Mouse (Mus musculus) spleen, postnatal 4 days (tissue): ENCODE measurements around the gene Prlr.

Source experiments
- DNase-seq, 2 experiments: peaks; one replicate each; pipeline ENCODE4 v3.0.0; 2022; ENCODE audit warnings: low spot score in 2 of 2

Prlr gene

DNA sequence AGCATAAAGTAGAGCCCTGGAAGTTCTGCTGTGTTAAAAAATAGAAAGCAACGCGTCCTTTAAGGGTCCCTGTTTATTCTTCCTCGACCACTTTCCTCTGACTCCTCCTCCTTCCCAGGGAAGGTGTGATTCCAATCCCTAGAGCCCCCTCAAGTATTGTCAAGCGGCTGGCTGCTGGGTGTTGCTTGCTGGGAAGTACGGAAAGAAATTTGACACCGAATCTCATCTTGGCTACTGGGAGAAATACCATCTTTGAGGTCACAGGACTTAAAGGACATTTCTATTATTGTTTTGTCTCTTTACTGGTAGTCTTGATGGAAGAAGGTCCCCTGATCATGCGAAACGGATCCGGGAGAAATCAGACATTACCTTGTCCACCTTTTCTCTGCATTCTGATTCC, at the start of gene Prlr:
Gene Prlr, plus strand, starts transcription at position 156 of the 400 bp plus-strand sequence.
- DNase-seq, result no peak

DNA sequence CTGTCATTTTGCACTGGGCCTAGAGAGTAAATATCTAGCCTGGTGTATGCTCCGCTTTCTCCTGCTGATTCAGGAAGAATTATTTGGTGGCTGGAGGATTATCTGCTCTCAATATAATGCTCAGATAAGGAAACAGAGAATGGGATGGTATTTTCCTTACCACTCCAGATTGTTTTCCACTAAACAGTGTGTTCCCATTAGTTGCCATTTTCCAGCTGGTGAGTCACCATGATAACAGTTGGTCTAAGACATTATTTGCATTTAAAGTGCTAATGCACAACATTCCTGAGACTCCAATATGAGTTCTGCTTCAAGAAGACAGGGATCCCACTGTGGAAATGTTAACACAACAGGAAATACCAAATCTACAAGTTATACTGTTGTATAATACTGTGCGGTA, 43.3 kb upstream of the Prlr start:
- DNase-seq, result no peak

DNA sequence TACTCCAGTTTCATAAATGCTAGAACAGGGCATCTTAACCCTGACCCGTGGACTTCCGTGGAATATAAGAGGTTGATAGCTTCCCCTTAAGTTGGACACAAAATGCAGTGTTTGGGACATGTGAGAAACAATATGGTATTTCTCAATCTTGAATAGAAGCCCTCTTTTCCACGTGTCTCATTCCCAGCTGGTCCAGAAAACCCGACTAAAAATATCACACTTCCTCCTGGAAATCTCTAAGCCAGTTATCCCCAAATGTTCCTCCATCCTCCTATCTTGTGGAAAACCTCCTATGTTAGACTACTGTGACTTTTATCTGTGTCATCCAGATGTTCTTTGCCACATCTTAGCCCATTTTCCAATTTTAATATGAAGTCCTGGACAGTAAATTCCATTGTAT, 42.1 kb upstream of the Prlr start:
- DNase-seq, result no peak

DNA sequence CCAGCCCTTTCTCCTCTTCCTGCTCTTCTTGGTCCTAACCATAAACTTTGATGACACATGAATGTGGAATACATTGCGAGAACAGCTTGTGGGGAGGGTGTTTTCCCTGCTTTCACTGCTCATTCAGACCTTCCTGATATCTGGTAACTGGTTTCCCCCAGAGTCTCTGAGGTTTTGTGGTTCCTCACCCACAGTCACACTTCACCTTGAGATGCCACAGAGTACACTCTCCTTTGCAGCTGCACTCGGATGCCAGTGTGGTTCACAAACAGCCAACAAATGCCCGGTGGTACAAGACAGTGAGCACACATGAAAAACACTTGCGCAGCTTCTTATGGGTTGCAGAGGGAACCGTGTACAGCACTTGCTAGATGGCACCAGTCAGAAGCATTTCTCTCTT, 32.5 kb upstream of the Prlr start:
- no peak for DNase-seq

DNA sequence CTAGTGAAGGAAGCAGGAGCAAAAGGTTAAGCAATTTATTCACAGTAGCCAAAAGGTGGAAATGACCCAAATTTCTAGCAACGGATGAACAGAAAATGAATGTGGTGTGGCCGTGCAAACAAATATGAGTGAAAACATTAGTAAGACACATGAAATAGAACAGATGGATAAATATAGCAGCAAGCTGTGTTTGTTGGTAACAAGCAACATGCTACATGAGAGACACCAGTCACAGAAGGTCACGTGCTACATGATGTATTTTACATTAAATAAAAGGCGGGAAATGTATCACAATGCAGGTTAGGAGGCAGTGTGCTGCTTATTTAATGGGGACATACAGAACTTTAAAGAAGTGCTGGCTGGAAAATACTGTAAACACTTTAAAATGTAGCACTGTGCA, 28.8 kb upstream of the Prlr start:
- DNase-seq, result no peak

DNA sequence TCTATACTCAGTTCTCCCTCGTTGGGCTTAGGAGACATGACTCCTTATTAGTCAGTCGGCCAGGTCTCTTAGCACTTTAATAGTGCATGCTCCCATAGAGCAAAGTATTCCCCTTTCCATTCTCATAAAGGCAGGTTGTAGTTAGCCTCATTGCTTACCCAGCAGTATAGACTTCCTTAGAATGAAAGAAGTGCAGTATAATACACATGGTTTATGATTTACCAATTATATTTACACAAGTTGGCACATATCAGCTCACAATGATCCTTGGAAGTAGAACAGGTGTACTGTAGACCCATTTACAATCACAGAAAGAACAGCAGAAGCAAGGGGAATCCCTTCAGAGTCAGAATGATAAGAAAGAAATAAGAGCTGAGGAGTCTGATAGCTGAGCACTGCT, 16.4 kb upstream of the Prlr start:
- no peak for DNase-seq

DNA sequence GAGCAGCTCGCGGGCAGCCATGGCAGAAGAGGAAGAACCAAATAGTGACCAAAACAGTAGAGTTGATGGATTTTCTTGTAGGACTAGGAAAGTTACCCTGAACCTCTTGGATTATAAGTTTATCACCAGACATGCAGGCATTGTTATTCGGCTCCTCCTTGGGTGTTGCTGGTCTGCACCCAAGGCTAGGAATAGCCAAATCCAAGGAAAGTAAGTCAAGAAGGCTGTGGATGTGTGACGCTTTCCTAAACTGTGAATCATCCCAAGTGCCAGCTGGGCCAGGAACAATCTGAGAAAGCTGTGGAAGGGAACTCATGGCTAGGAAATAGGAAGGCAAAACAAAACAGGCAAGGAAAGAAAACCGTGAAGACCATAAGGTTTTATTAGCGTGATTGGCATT, 2.0 kb upstream of the Prlr start:
- DNase-seq, result no peak

DNA sequence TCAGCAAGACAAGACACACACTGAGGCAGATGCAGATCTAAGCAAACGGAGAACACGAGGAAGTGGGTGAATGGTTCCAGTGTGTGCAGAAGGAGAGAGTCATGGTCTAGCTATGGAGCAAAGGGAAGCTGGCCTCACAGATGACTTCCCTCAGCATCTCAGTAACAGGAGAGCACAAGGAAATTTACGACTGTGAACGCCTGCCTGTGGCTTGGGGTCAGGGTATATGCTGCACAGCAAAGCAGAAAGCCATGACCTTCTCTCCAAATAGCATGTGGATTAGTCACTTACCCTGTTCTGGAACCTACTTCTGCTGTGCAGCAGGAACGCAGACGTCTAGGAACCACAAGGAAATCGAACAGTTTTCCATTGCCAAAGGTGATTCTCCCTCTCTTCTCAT, 1.4 kb upstream of the Prlr start:
- no peak for DNase-seq

DNA sequence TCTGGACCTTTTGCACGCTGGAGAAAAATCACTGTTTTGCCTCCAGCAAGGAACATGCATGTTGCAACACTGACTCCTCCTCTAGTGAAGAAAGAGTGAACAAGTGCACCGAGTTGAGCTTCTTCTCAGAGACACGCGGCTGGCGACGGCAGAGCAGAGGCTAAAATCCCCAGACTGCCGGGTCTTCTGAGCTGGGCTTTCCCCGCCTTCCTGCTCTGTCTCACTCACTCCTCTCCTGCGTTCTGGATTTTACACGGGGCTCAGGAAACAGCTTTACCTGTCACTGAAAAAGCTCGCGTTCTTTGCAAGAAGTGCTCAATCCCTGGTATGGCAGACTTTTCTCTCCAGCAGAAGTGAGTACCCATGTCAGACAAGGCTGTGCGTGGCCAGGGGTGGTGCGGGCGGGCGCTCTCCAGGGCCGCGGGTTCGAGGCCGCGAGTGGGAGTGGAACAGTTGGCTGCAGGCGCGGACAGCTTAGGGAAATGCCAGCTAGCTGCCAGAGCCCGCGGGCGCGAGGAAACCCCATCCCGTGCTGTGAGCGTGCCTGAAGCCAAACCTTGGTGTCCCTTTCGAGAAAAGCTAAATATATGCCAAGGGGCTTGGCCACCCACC, 587 bp downstream of the Prlr start:
- peak in 1 of 2 experiments; percentile 66 for DNase-seq

DNA sequence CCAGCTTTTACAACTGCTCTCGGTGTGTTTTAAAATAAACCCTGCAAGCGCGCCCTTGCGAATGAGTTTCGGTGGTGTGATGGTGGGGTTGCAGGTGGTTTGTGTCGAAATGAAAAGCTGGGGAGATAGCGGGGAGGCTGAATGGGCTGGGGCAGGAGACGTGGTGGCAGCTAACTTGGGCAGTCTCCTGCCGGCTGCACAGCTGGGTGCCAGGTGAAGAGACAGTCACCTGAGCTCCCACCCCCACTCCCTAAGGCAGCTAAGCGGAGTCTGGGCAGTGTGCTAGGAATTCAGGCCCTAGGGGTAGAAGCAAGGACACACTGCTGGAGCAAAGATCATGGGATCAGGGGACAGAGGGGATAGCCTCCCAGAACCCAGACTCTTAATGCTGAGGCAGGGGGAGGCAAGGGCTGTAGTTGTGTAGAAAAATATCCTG, 1.1 kb downstream of the Prlr start:
- no peak for DNase-seq

DNA sequence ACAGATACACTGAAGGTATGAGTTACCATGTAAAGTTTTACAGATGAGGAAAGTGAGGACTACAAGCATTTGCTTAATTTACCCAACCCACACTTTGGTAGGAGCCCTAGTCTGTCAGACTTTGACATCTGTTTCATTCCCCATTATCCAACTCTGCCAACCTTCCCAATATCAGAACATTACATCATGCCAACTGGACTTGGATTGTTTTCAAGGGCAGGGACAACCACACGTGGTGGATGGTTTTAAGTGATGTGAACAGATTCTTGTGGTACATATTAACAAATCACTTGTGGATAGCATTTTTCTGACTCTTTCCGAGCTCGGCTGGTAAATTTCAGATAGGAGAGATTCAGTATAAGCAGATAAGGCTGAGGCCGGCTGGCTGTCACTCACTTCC, 3.7 kb downstream of the Prlr start:
- no peak for DNase-seq

DNA sequence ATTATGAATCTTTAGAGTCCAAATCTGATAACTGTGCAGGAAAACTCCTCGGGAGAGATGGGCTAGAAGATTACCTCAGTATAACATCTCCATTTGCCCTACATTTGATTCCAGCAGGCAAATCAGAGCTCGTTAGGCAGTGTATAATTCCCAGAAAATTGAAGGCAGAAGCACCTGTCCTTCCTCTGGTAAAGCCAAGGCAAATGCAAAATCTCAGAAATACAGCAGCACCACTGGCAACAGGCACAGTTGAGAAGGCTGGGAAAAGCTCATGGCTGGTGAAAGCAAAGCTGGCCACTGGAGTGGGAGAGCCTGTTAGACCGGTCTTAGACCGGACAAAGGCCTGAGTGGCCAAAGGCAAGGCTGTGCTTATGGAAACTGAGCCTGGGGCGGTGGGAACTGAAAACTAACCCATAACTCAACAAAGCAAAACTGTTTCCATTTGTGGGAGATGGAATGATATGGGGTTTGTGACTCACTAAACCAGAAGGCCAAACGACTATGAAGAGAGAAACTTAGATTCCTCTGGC, 15.1 kb downstream of the Prlr start:
- no peak for DNase-seq

DNA sequence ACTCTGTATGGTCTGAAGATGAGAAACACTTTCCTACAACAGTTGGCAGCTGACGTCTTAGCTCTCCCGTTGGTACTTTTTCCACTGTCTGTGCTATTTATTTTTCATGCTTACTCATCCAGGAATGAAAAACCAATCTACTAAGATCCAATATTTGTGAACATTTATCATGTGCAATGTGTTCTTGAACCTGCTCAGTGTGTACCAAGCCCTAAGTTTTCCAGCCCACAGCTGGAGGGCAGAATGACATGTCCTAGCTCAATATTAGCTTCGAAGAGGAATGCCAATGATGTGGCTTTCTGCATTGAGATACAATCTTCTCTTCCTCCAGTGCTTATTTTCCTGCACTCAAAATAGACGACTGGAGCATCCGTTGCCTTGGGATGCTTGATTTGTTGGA, 24.0 kb downstream of the Prlr start:
- DNase-seq, result no peak

DNA sequence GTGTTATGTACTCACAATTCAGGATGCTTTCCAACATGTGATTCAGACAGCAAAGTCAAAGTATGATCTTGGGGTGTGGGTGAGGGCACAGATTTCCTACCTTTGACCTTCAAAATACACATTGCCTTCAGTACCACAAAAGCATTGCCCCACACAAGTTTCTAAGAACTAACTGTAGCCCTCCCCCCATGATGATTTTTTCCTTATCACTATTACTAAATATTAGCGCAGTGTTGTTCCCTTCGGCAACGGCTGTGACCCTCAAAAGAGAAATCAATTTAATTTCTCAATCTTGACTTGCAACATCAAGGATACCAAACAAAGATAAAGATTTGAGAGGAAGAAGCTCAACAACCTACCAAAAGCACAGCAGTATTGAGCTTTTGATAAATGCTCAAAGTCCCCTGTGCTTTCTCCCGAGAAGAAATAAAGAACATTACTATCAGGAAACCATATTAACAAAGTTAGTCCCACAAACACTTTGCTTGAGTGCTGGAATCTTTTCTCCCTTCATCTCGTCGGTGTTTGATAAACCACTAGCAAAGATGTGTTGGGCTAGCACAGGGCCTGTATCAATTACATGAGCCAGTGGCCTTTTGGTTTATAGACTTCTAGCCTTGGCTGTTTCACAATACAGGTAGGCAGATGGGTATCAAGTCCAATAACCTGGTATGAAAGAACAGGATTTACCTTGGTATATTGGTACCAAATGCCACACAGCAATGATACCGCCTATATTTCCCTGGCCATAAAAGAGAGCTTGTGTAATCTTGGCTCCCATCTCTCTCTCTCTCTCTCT, 25.7 kb downstream of the Prlr start:
- DNase-seq, result no peak

DNA sequence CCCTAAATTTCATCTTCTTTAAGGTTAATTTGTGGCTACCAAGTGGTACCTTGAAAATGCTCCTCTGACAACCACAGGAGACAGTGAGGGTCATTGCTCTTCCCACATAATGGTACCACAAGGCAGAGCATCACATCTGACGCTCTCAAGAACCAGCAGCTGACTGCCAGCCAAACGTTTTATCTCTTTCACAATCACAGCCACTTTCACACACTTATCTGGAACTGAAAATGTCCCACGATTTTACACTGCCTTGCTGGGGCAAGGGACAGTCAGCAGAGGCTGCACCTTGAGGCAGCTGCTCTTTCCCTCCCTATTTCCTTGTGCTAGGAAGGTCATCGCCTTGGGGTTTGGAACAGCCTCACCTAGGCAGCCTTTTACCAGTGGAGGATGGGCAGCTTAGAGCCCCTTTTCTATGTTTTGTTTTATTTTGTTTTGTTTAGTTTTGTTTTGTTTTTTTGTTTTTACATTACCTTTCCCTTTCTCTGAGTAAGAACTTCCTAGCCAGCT, 33.3 kb downstream of the Prlr start:
- DNase-seq, result no peak

DNA sequence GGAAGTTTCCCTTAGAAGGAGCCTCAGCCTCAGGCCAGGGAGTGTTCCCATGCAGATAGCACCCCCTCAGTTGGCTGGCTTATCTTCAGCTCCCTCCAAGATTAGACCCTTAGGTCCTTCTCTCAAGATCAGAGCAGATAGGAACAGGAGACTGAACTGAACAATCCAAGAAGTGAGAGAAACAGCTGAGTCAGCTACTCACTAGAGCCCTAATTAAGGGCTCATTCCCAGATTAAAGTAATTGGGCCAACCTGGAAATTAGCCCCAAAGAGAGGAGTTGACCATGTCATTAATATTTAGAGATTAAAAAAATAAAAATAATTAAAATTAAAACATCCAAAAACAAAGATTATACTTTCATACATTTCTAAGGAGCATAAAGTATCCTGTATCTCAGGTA, 35.0 kb downstream of the Prlr start:
- DNase-seq, result no peak

DNA sequence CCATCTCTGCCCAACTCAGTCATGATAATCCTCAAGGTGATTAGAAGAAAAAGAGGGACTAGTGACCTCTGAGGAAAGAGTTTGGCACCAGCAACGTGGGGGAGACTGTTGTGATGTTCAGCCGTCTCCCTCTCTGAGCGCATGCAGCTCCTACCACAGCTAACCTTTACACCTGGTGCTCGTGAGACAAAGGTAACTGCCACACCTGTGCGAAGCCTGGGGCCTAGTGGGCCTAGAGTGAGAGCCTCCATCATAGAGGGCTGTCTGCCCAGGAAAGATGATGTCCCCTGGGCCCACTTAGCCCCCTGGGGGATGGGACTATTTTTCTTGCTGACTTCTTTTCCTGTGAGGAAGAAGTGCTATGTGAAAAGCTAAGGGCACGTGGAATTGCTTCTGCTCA, 36.2 kb downstream of the Prlr start:
- no peak for DNase-seq

DNA sequence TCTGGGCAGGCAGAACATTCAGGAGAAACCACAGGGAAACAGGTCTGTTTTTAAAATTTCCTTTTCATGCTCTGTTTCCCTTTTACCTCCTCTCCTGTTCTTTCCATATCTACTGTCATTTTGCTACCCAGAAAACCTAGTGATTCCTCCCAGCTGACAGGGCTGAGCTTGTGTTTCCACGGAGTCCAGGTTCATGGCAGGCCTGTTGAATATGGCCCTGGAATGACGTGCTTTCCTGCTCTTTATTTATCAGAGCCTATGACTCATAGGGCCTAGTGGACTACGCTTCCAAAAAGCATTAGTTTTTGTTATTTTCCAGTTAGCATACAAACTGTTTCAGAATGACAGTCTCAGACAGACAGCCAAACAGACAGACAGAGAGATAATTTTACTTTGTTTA, 36.7 kb downstream of the Prlr start:
- no peak for DNase-seq

DNA sequence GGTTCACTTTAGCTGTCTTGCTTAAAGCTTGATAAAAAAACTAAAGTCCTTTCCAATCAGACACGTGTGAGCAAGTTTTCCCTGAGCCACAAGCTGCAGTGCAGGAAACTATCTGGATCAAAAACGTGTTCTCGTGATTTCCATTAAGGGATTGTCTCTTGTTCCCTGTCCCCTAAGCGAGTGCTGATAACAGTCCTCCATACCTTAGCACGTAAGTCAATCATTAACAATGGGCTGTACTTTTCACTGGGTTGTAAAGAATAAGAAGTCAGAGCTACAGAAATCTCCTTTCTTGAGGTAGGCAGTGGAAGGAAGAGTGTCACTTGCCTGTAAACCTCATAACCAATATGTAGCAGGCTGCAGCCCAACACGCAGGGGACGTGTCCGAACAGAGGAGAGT, 38.7 kb downstream of the Prlr start:
- no peak for DNase-seq

DNA sequence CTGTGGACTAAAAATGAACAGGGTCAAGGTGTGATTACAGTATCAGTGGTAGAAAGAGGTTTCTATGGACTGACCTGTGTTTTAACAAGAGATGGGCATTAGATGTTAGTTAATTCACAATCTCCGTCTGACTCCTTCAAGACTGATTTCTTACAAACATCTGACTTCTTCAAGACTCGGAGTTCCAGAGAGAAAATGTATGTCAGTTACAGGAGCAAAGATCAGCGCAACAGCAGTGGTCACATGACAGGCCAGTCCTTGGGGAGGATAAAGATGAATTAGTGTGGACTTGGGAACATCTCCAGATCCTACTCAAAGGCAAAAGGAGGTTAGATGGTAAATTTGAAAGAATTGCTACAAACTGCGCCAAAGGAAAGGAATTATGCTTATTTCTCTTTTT, 39.2 kb downstream of the Prlr start:
- DNase-seq, result no peak

DNA sequence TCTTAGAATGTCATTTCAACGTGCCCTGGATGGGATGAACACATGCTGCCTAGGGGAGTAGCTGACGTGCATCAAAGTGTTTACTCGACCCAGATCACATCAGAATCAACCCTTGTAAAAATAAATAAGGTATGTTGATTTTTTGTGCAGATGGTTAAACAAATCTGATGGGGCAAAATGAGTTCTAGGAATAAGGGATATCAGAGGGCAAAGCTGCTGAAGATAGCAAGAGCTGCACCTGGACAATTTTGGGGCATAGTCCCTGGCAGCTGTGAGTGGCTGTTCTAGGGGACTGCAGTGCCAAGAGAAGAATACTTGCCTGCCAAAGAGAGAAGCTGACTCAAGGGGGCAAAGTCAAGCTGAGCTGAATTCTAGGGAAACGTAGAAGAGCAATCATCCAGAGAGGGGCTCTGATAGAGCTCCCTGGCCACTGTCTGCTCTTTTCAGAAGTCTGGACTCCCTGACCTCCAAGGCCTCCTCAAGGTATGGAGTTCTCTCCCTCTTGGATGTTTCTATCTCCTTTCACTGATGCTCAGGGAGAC, 46.6 kb downstream of the Prlr start:
- DNase-seq, result no peak

DNA sequence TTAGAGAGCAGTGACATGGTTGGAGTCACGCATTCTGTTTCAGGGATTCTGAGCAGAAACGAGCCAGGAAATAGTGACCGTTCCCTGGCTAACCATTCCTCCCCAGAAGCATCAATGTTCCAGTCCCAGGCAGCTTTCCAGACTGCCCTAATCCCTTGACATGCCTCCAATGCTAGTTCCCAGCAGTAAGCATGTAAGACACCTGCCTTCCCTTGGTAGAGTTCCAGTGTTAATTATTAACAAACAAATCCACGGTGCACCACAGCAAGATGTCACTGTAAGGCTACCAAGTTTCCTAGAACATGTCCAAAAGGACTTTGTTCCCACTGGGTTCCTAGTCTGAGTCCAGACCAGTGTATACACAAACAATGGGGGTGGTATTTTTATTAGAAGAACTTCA, 48.7 kb downstream of the Prlr start:
- DNase-seq, result no peak

DNA sequence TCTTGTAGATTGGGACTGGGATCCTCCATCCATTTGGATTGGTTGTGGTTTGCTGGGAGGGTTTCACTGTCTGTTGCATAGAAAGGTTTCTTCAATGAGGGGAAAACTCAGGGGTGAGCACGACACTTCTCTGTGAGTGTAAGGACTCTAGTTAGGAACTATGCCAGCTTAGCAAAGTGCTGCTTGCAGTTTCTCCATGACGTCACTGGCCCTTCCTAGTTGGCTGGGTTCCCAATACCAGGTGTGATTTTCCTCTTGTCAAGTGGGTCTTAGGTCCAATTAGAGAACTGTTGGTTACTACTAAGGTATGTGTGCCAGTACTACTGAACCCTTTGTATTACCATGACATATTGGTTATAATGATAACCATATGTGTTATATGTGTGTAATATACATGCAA, 51.6 kb downstream of the Prlr start:
- no peak for DNase-seq
